Mouse (Mus musculus): Measurements from ENCODE around the gene Plekhm2. TPM values are rescaled to one million over a fixed set of nuclear protein-coding genes. Genes with fewer than 3 reads are reported as not detected.

Gene Plekhm2
- total and polyA plus RNA-seq, 3 experiments: 6.5 to 15.4 TPM; not detected in 1

GRCm38 (mm10) chr4:141658846-141659484 lies 5.7 kb downstream of the Plekhm2 start:
- H3K27me3 ChIP-seq (ENCODE audit: control insufficient read depth in 1 of 2, insufficient read depth in 2 of 2, low read length in 2 of 2): no peaks in the 10 kb centered on the region
- peaks cover 0 to 10% of the 10 kb centered on the region in 2 experiments; a peak in 3 of 4 replicates for H3K4me1 ChIP-seq (ENCODE audit: control insufficient read depth in 1 of 2, insufficient read depth in 2 of 2, low read length in 2 of 2)
- DNase-seq (ENCODE audit: low read depth, low spot score): no peak
- no peak overlapping the region for H3K9ac ChIP-seq (ENCODE audit: control insufficient read depth, low read depth, low read length, poor library complexity, severe bottlenecking)
- no peak overlapping the region for H3K27ac ChIP-seq (ENCODE audit: control insufficient read depth, low read depth, low read length)
- peaks cover 11% of the 10 kb centered on the region for H3K79me2 ChIP-seq (ENCODE audit: control insufficient read depth, insufficient read depth, low read length, poor library complexity)
- no peaks in the 10 kb centered on the region for H3K9me3 ChIP-seq (replicated peaks; ENCODE audit: insufficient read depth, low read length)
- no peak for TF ChIP-seq POLR2AphosphoS2 (IDR thresholded peaks at IDR 0.05; ENCODE audit: low read length)
- TF ChIP-seq MAX (IDR thresholded peaks at IDR 0.05; ENCODE audit: low read length): no peak
- no peak for TF ChIP-seq CTCF (IDR thresholded peaks at IDR 0.05 in 2 of 3, conservative IDR thresholded peaks at IDR 0.05 in 1 of 3; ENCODE audit: control insufficient read depth in 1 of 3, insufficient read depth in 1 of 3, low read depth in 2 of 3, low read length in 3 of 3, poor library complexity in 1 of 3, severe bottlenecking in 1 of 3)
- TF ChIP-seq CHD1 (IDR thresholded peaks at IDR 0.05; ENCODE audit: low read depth, low read length): no peak
- no peak for TF ChIP-seq MEF2A (IDR thresholded peaks at IDR 0.05; ENCODE audit: extremely low read depth, insufficient replicate concordance, low read depth, low read length, poor library complexity, severe bottlenecking)
- TF ChIP-seq TCF12 (IDR thresholded peaks at IDR 0.05; ENCODE audit: low read depth, low read length): no peak
- TF ChIP-seq MYC (IDR thresholded peaks at IDR 0.05; ENCODE audit: low read depth, low read length): no peak
- TF ChIP-seq MYB (IDR thresholded peaks at IDR 0.05; ENCODE audit: low read depth, low read length): no peak
- no peak for TF ChIP-seq MAZ (IDR thresholded peaks at IDR 0.05; ENCODE audit: low read depth, low read length)
- TF ChIP-seq RAD21 (IDR thresholded peaks at IDR 0.05; ENCODE audit: low read depth, low read length): no peak
- no peak for TF ChIP-seq JUND (IDR thresholded peaks at IDR 0.05; ENCODE audit: low read depth, low read length)
- TF ChIP-seq EP300 (IDR thresholded peaks at IDR 0.05; ENCODE audit: low read depth in 1 of 2, low read length in 2 of 2): no peak
- TF ChIP-seq MXI1 (IDR thresholded peaks at IDR 0.05; ENCODE audit: low read depth, low read length): no peak
- no peak for TF ChIP-seq ZC3H11A (IDR thresholded peaks at IDR 0.05; ENCODE audit: low read depth, low read length)
- H3K36me3 ChIP-seq (ENCODE audit: control insufficient read depth in 1 of 2, insufficient read depth in 2 of 2, low read length in 2 of 2): peaks cover 0 to 5% of the 10 kb centered on the region in 2 experiments; a peak in 2 of 4 replicates
- no peak overlapping the region for H3K4me3 ChIP-seq (ENCODE audit: control insufficient read depth in 1 of 2, insufficient read depth in 1 of 2, low read depth in 2 of 2, low read length in 2 of 2)

- no peaks in the 10 kb centered on the region; a peak in 2 of 4 replicates for H3K36me3 ChIP-seq (ENCODE audit: control insufficient read depth in 1 of 2, insufficient read depth in 2 of 2, low read length in 2 of 2)
- no peaks in the 10 kb centered on the region for H3K9me3 ChIP-seq (replicated peaks; ENCODE audit: insufficient read depth, low read length)
- no peak overlapping the region for H3K9ac ChIP-seq (ENCODE audit: control insufficient read depth, low read depth, low read length, poor library complexity, severe bottlenecking)
- H3K27ac ChIP-seq (ENCODE audit: control insufficient read depth, low read depth, low read length): no peak overlapping the region
- H3K4me3 ChIP-seq (ENCODE audit: control insufficient read depth in 1 of 2, insufficient read depth in 1 of 2, low read depth in 2 of 2, low read length in 2 of 2): no peak overlapping the region
- no peak for TF ChIP-seq GATA1 (IDR thresholded peaks at IDR 0.05; ENCODE audit: low read depth, low read length)
- TF ChIP-seq E2F4 (IDR thresholded peaks at IDR 0.05; ENCODE audit: borderline replicate concordance, low read depth, low read length): no peak
- no peak for TF ChIP-seq MYB (IDR thresholded peaks at IDR 0.05; ENCODE audit: low read depth, low read length)
- no peak for TF ChIP-seq ETS1 (IDR thresholded peaks at IDR 0.05; ENCODE audit: low read depth, low read length)
- no peak for TF ChIP-seq ZNF384 (IDR thresholded peaks at IDR 0.05; ENCODE audit: low read depth, low read length)
- TF ChIP-seq NELFE (IDR thresholded peaks at IDR 0.05; ENCODE audit: low read depth, low read length): no peak
- TF ChIP-seq MYC (IDR thresholded peaks at IDR 0.05; ENCODE audit: low read depth, low read length): no peak
- TF ChIP-seq MAX (IDR thresholded peaks at IDR 0.05; ENCODE audit: low read length): no peak
- H3K4me1 ChIP-seq (ENCODE audit: control insufficient read depth in 1 of 2, insufficient read depth in 2 of 2, low read length in 2 of 2): peaks cover 0 to 5% of the 10 kb centered on the region in 2 experiments; a peak in 1 of 4 replicates
- no peaks in the 10 kb centered on the region; the same call in 1 of the 2 replicates for H3K79me2 ChIP-seq (ENCODE audit: control insufficient read depth, insufficient read depth, low read length, poor library complexity)
- no peaks in the 10 kb centered on the region for H3K27me3 ChIP-seq (ENCODE audit: control insufficient read depth in 1 of 2, insufficient read depth in 2 of 2, low read length in 2 of 2)
- DNase-seq (ENCODE audit: low read depth, low spot score): no peak
These were observed 7.8 kb downstream of the Plekhm2 start for GRCm38 (mm10) chr4:141656932-141657331.

Measured in MEL (cell line).